Mouse (Mus musculus) bone marrow macrophage, adult 2 months (primary cell): ENCODE data around the gene Dhx16.

Experiments used
- CTCF ChIP-seq: IDR thresholded peaks from 2 replicates; pipeline ENCODE4 v1.5.1; 2012; ENCODE audit warnings: low read depth, mild to moderate bottlenecking, low read length, moderate library complexity
- POLR2A ChIP-seq: IDR thresholded peaks from 2 replicates; pipeline ENCODE4 v1.6.1; 2012; ENCODE audit warnings: mild to moderate bottlenecking, low read depth, low read length, borderline replicate concordance

DNA sequence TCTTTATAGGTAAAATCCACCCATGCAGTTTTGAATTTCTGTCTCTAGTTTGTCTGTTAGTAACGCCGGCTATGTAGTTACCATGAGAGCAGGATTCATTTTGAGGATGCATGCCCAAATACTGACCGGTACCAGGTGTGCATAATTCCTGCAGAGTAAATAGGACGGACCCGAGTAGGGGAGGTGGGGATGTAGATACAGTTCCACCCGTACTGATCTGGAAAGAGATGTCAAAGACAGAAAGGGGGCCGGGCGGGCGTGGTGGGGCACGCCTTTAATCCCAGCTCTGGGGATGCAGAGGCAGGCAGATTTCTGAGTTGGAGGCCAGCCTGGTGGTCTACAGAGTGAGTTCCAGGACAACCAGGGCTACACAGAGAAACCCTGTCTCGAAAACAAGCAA lies 37.6 kb upstream of the Dhx16 start:
- TF ChIP-seq CTCF: no peak
- TF ChIP-seq POLR2A: no peak
